Mouse (Mus musculus): Measurements from ENCODE around the gene Atf2.
"Not testable (repeated sequence)": the region's sequence is repeated elsewhere in the genome, so short reads cannot be mapped to it uniquely, and the experiment has no call there.

The Atf2 gene

GRCm38 (mm10) chr2:73892464-73893296 lies at the start of gene Atf2:
TSS of gene Atf2 (minus strand) at chr2:73892639.
- DNase-seq (ENCODE audit: low spot score), result peak; percentile 96

GRCm38 (mm10) chr2:73941281-73941680 lies 48.8 kb upstream of the Atf2 start:
- no peak for DNase-seq (ENCODE audit: low spot score)

- DNase-seq (ENCODE audit: low spot score), result no peak
Observed at GRCm38 (mm10) chr2:73940471-73940870, 48.0 kb upstream of the Atf2 start.

- no peak for DNase-seq (ENCODE audit: low spot score)
Observed at GRCm38 (mm10) chr2:73938896-73939295, 46.5 kb upstream of the Atf2 start.

GRCm38 (mm10) chr2:73932676-73933313 lies 40.4 kb upstream of the Atf2 start:
- peak; percentile 54 for DNase-seq (ENCODE audit: low spot score)

GRCm38 (mm10) chr2:73927711-73928110 lies 35.3 kb upstream of the Atf2 start:
- DNase-seq (ENCODE audit: low spot score), result no peak

GRCm38 (mm10) chr2:73925539-73925938 lies 33.1 kb upstream of the Atf2 start:
- no peak for DNase-seq (ENCODE audit: low spot score)

- peak; percentile 45 for DNase-seq (ENCODE audit: low spot score)
Observed at GRCm38 (mm10) chr2:73925089-73925488, 32.6 kb upstream of the Atf2 start.

GRCm38 (mm10) chr2:73919642-73920041 lies 27.2 kb upstream of the Atf2 start:
- no peak for DNase-seq (ENCODE audit: low spot score)

- no peak for DNase-seq (ENCODE audit: low spot score)
Observed at GRCm38 (mm10) chr2:73912264-73912663, 19.8 kb upstream of the Atf2 start.

- peak; percentile 77 for DNase-seq (ENCODE audit: low spot score)
Observed at GRCm38 (mm10) chr2:73911175-73911700, 18.8 kb upstream of the Atf2 start, which contains the start of gene Atp5g3. TSS of gene Atp5g3 (minus strand) at chr2:73911326.

- DNase-seq (ENCODE audit: low spot score), result no peak
Observed at GRCm38 (mm10) chr2:73910571-73911174, 18.2 kb upstream of the Atf2 start.

- no peak for DNase-seq (ENCODE audit: low spot score)
Observed at GRCm38 (mm10) chr2:73909116-73909515, 16.7 kb upstream of the Atf2 start.

- not testable (repeated sequence) for DNase-seq (ENCODE audit: low spot score)
Observed at GRCm38 (mm10) chr2:73904679-73905078, 12.2 kb upstream of the Atf2 start.

- DNase-seq (ENCODE audit: low spot score), result no peak
Observed at GRCm38 (mm10) chr2:73903536-73903935, 11.1 kb upstream of the Atf2 start.

- not testable (repeated sequence) for DNase-seq (ENCODE audit: low spot score)
Observed at GRCm38 (mm10) chr2:73902328-73902727, 9.9 kb upstream of the Atf2 start.

- DNase-seq (ENCODE audit: low spot score), result no peak
Observed at GRCm38 (mm10) chr2:73901169-73901568, 8.7 kb upstream of the Atf2 start.

GRCm38 (mm10) chr2:73900364-73900763 lies 7.9 kb upstream of the Atf2 start:
- no peak for DNase-seq (ENCODE audit: low spot score)

GRCm38 (mm10) chr2:73896919-73897318 lies 4.5 kb upstream of the Atf2 start:
- not testable (repeated sequence) for DNase-seq (ENCODE audit: low spot score)

- no peak for DNase-seq (ENCODE audit: low spot score)
Observed at GRCm38 (mm10) chr2:73893473-73894270, 1.2 kb upstream of the Atf2 start.

- no peak for DNase-seq (ENCODE audit: low spot score)
Observed at GRCm38 (mm10) chr2:73891701-73892463, 557 bp downstream of the Atf2 start.

All from layer of hippocampus, adult 9-10 months (tissue).